Mouse (Mus musculus) E14TG2a.4 (cell line): Measurements from ENCODE around the gene Abhd14b.
"Not testable (repeated sequence)": the region's sequence is repeated elsewhere in the genome, so short reads cannot be mapped to it uniquely, and the experiment has no call there.

Source experiments
- H3K27me3 ChIP-seq: 2 replicates; pipeline ENCODE4 v1.6.1; 2014; ENCODE audit warnings: low read length, control low read depth; ENCODE audit not compliant: insufficient read depth
- H3K36me3 ChIP-seq: 2 replicates; pipeline ENCODE4 v1.6.1; 2014; ENCODE audit warnings: low read length, control low read depth; ENCODE audit not compliant: insufficient read depth
- H3K4me1 ChIP-seq: replicated peaks from 2 replicates; pipeline ENCODE4 v1.6.1; 2014; ENCODE audit warnings: low read depth, low read length, control low read depth
- H3K4me3 ChIP-seq: replicated peaks from 2 replicates; pipeline ENCODE4 v1.5.1; 2014; ENCODE audit warnings: mild to moderate bottlenecking, low read length
- H3K9me3 ChIP-seq: 2 replicates; pipeline ENCODE4 v1.6.1; 2014; ENCODE audit warnings: low read length, control low read depth
- CTCF ChIP-seq: conservative IDR thresholded peaks from 2 replicates; pipeline ENCODE4 v1.5.1; 2014; ENCODE audit warnings: low read length
- NANOG ChIP-seq: IDR thresholded peaks from 2 replicates; pipeline ENCODE4 v1.6.1; 2014; ENCODE audit warnings: borderline replicate concordance, low read length, mixed read lengths
- POU5F1 ChIP-seq: IDR thresholded peaks from 2 replicates; pipeline ENCODE4 v1.6.1; 2014; ENCODE audit warnings: low read length, borderline replicate concordance

The Abhd14b gene

GRCm38 (mm10) chr9:106481676-106482075, 34.4 kb downstream of the Abhd14b start:
- no peak overlapping the region for H3K4me3 ChIP-seq
- H3K27me3 ChIP-seq = no peaks in the 10 kb centered on the region
- H3K36me3 ChIP-seq = peaks cover 75% of the 10 kb centered on the region
- no peaks in the 10 kb centered on the region for H3K9me3 ChIP-seq
- TF ChIP-seq CTCF (no peak), POU5F1 (no peak), NANOG (no peak)
- H3K4me1 ChIP-seq = peaks cover 78% of the 10 kb centered on the region

- TF ChIP-seq NANOG (no peak), POU5F1 (no peak), CTCF (no peak)
- Histone ChIP-seq H3K36me3 (peaks cover 75% of the 10 kb centered on the region), H3K4me3 (peak overlapping the region; percentile 43), H3K9me3 (no peaks in the 10 kb centered on the region), H3K4me1 (peaks cover 77% of the 10 kb centered on the region), H3K27me3 (no peaks in the 10 kb centered on the region)
Observed at GRCm38 (mm10) chr9:106482578-106483115, 35.4 kb downstream of the Abhd14b start.

GRCm38 (mm10) chr9:106483136-106483535, 35.9 kb downstream of the Abhd14b start:
- TF ChIP-seq NANOG (no peak), CTCF (no peak), POU5F1 (no peak)
- Histone ChIP-seq H3K4me3 (peak overlapping the region; percentile 43), H3K27me3 (no peaks in the 10 kb centered on the region), H3K4me1 (peaks cover 72% of the 10 kb centered on the region), H3K9me3 (no peaks in the 10 kb centered on the region), H3K36me3 (peaks cover 75% of the 10 kb centered on the region)

- no peak for TF ChIP-seq POU5F1
- no peak for TF ChIP-seq CTCF
- no peak for TF ChIP-seq NANOG
- H3K9me3 ChIP-seq = no peaks in the 10 kb centered on the region
- no peaks in the 10 kb centered on the region for H3K27me3 ChIP-seq
- peaks cover 74% of the 10 kb centered on the region for H3K36me3 ChIP-seq
- peaks cover 68% of the 10 kb centered on the region for H3K4me1 ChIP-seq
- H3K4me3 ChIP-seq = peak overlapping the region; percentile 43
Observed at GRCm38 (mm10) chr9:106483606-106484005, 36.3 kb downstream of the Abhd14b start.

- Histone ChIP-seq H3K9me3 (no peaks in the 10 kb centered on the region), H3K4me1 (peaks cover 66% of the 10 kb centered on the region), H3K27me3 (no peaks in the 10 kb centered on the region), H3K36me3 (peaks cover 69% of the 10 kb centered on the region), H3K4me3 (no peak overlapping the region)
- no peak for TF ChIP-seq CTCF
- TF ChIP-seq NANOG = no peak
- TF ChIP-seq POU5F1 = no peak
Observed at GRCm38 (mm10) chr9:106485076-106485475, 37.8 kb downstream of the Abhd14b start.

GRCm38 (mm10) chr9:106487602-106488001, 40.3 kb downstream of the Abhd14b start:
- not testable (repeated sequence) for H3K9me3 ChIP-seq, H3K27me3 ChIP-seq, H3K4me3 ChIP-seq
- peaks cover 48% of the 10 kb centered on the region for H3K36me3 ChIP-seq
- H3K4me1 ChIP-seq = peaks cover 55% of the 10 kb centered on the region

- peaks cover 14% of the 10 kb centered on the region; the same call in 1 of the 2 replicates for H3K27me3 ChIP-seq
- TF ChIP-seq CTCF (no peak), POU5F1 (no peak), NANOG (no peak)
- H3K4me1 ChIP-seq = peaks cover 17% of the 10 kb centered on the region; the same call in 1 of the 2 replicates
Observed at GRCm38 (mm10) chr9:106499667-106500066, 52.4 kb downstream of the Abhd14b start, which contains the start of gene Iqcf1. Iqcf1 (plus strand) TSS chr9:106499967.

GRCm38 (mm10) chr9:106501846-106502245, 54.6 kb downstream of the Abhd14b start:
- H3K36me3 ChIP-seq = no peaks in the 10 kb centered on the region
- peaks cover 17% of the 10 kb centered on the region; the same call in 1 of the 2 replicates for H3K27me3 ChIP-seq
- TF ChIP-seq CTCF = no peak
- no peak for TF ChIP-seq NANOG
- no peak for TF ChIP-seq POU5F1
- peak overlapping the region; percentile 57 for H3K4me3 ChIP-seq
- H3K9me3 ChIP-seq = no peaks in the 10 kb centered on the region
- H3K4me1 ChIP-seq = peaks cover 17% of the 10 kb centered on the region; the same call in 1 of the 2 replicates

More at GRCm38 (mm10) chr9:106499667-106500066, 52.4 kb downstream of the Abhd14b start, which contains the start of gene Iqcf1:
- Histone ChIP-seq H3K4me3 (no peak within 1 kb of the TSS), H3K36me3 (no peaks in the 10 kb centered on the region), H3K9me3 (no peaks in the 10 kb centered on the region)
